Mouse (Mus musculus): ENCODE measurements at regions not wholly inside any gene's neighbourhood (a gene's known extent, or its start where the extent isn't known, plus 50 kb on each side); places are given as distances from the start of the nearest gene placed in this dataset.

DNA sequence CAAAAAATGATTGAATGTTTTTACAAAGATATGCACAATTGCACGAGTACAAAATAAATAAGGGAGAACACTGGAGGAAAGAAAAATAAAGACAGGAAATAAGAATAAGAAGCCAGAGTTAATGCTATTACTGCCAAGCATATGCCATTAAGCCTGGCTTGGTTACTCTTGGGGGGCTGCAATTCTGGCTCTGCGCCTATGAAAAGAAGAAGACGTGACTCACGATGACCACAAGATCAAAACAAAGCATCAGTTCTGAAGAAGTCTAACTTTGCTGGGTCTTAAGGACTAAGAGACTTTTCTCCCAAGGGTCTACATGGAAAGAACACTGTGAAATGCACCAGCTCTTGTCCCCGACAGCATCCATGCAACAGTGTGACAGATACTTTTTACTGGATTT is 454.8 kb upstream of the Mpdz start:
- DNase-seq (ENCODE audit: low read depth, low spot score): peak; percentile 56

DNA sequence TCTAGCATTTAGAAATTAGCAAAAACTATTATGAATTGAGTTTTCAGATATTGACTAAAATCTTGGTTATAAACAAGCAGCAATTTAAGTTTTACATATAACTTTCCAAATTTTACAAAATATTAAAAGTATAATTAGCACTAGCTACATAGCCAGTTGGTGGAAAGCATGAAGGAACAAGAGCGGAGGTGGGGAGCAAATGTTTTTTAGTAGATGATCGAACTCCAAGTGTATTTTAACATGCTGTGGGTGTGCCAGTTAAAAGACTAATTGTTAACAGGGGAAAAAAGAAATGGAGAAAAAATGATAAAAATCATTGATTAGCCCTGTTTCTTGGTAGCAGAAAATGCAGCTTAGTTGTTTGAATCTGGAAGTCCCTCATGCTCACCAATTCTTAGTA is 426.3 kb upstream of the Mpdz start:
- DNase-seq (ENCODE audit: low read depth, low spot score): no peak

DNA sequence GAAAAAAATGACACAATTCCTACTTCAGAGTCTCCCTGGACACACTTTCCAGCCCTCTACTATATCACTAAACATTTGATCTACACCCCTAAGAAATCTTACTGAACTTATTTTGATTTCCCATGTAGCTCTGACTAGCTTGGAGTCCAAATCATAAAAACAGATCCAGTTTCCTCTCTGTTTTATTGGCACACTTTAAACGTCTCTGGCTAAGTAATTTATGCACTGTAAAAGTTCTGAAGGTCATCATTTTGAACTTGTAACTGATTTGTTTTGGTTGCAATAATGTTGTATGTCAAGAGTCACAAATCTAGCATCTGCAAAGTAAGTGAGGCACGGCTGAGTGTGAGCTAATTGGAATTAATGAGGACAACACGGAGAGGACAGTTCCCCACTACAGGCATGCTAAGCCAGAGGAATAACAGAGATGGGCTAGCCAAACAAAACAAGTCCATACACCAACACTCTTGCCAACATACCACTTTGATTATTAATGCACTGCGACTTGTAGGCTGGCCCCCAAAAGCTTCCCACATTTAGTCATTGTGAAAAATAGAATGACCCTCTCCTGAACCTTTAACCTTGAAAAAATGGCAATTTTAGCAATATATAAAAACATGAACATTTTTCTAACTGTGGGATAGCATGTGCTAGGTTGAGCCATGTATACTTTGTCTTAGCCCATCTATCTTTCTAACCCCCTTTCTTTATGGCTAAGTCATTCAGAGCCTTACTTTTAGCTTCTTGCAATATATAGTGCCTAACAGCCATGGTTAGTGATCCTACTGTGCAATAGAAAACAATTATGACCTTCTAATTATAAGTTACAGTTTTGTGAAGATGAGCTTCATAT is 399.3 kb upstream of the Mpdz start:
- DNase-seq (ENCODE audit: low read depth, low spot score): no peak

DNA sequence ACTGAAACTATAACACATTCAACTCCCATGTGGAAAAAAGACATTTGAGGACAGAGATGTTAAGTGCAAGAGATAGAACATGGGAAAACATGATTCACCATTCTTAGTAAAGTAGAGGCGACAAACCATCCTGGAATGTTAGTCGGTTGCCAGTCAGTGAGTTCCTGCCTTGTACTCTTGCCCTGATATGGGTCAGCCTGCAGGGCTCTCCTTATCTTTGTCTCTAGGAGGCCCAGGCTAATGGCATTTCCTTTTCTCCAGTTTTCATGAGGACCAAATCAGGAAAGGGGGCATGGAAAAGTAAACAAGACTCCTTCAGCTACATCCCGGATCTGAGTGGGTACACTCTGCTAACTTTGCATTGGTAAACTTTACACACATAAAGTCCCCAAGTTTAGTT is 387.4 kb upstream of the Mpdz start:
- DNase-seq (ENCODE audit: low read depth, low spot score): peak; percentile 80

DNA sequence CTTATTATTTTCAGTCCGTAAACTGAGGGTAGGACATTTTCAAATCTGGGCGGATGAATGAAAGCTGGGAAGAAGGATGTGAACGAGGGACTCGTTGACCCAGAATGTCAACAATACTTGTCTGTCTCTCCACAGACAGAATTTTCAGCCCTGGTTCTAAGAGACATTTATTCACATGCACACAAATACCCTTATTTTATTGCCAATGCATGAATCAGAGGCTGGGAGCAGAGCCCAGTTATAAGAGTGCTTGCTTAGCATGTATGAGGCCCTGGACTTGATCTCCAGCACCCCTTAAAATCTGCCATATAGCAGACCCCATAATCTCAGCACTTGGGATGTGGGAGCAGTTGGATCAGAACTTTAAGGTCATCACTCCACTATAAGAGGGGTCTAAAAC is 384.8 kb upstream of the Mpdz start:
- peak; percentile 40 for DNase-seq (ENCODE audit: low read depth, low spot score)

DNA sequence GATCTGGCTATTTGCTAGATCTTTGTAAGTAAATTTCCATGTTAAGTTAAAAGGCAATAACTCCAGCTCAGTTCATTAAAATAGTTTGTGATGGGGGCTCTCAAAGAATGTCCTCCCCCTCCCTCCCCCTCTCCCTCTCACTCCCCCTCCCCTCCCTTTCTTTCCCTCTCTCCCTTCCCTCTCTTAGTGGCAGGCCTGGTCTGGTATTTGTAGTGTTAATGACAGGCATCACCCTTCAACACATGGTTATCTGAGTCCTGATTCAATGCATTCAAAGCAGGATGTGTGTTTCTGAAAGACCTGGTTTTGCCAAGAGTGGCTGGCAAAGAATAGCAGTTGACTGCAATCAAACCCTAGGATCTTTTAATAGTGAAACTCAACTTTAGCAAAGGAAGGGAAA is 383.4 kb upstream of the Mpdz start:
- no peak for DNase-seq (ENCODE audit: low read depth, low spot score)

DNA sequence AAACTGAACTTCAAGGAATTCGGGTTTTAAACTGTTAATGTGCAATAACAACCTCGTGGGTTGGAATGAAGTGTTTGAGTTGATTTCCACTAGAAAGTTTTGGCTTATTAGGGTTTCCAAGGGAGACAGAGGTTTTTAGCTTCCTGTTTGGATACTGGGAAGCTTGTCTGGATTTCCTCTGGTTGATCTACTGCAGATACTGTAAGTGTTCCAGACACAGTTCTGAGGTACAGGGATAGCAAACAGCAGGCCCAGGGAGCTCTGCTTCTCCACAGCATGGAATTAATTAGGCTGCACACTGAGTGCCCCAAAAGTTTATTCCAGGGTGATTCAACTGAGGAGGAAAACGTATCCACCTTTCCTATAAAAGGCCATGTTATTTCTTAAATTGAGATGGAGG is 381.0 kb upstream of the Mpdz start:
- DNase-seq (ENCODE audit: low read depth, low spot score): no peak

DNA sequence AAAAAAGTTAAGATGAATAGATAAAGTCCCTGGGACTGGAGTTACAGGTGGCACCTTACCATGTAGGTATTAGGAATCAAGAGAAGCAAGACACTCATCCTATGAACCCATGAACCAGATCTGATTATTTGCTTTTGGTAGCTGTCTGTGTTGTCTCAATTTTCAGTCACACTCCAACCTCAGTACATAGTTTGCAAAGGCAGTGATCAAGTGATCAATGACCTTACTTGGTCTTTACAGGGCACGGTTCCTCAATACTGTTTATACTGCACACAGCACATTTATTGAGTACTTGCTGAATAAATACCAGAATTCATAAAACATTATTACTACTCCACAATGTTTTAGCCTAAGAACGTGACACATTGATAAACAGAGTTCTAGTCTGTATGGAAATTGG is 346.7 kb upstream of the Mpdz start:
- no peak for DNase-seq (ENCODE audit: low read depth, low spot score)

DNA sequence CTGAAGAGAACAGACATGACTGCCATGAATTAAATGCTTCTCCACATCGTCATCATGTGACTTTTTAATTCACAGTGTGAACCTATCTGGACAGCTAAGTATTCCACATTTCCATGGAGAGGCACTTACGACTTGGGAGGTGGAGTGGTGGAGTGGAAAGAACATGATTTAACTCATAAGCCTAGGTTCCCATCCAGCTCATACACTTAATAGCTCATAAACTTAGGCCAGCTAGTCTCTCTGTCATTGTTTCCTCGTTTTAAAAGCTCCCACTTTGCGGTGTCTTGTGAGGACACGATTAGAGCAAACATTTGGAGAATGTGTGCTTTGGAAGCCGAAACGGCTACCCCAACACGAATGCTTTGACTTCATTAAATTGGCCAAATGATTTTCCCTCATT is 346.0 kb upstream of the Mpdz start:
- DNase-seq (ENCODE audit: low read depth, low spot score): no peak

DNA sequence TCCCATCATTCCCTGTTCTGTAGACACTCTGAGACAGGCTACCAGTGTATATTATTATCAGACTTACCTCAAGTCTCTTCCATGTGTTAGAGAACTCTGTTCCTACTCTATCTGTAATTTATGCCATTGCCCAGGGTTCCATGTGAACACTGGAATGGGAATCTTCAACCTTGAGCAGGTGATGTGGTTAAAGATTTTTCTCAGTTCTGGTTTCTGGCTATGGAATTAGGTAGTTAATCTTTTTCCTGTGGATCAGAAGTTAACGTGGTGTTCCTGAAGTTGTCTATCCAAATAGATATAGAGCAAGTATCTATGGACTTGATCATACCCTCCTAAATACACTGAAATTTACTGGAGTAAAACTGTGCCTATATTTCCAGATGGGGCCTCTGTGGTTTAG is 339.4 kb upstream of the Mpdz start:
- DNase-seq (ENCODE audit: low read depth, low spot score): no peak

DNA sequence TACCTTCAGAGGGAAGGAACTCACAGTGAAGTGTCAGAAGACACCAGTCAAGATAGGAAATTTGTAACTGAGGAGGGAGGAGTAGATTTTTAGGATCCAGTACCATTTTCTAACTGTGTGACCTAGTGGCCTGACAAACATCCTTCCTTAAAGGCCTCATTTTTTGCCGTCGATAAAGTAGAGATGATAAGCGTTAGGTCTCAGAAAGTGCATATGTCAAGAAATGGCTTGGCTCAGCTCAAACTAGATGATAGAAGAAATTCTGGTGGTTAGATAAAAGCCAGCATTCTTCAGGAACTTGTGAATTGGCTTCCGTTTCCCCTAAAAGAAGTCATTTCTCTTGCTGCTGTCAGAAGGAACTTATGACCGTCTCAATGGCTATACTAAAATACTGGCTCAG is 324.1 kb upstream of the Mpdz start:
- no peak for DNase-seq (ENCODE audit: low read depth, low spot score)

DNA sequence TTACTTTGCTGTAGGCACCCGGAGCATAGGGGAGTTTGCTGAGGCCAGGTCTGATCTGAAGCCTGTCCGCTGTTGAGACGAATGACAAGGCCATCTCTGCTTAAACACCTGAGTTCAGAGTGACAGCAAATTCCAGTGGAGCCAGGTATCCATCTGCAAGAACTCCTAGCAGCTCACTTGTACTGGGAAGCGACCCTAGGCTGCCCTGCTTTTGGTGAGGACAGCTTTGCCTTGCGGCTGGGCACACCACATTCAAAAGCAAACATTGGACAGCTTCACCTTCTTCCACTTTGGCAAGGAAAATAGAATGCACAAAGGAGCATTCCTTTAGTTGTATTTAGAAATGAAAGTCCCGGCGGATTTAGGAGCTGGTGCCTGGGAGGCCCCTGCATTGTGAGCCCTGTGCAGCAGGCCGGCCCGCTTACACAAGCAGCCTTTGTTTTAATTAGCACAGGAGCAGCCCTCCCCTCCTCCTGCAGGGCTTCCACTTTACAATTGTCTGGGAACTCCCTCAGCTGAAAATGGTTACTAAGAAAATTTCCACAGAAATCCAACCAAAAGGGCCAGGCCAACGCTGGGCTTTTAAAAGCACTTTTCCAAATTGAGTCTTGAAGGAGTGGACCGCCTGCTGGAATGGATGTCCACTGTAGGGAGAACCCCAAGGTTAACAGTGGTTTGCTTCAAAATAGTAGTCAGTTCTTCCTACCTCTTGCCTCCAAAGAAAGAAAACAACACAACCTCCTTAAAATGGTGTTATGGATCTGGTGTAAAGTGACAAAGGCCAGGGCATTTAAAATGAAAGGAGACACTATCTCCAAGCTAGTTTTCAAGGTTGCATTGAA is 321.6 kb upstream of the Mpdz start:
- no peak for DNase-seq (ENCODE audit: low read depth, low spot score)

DNA sequence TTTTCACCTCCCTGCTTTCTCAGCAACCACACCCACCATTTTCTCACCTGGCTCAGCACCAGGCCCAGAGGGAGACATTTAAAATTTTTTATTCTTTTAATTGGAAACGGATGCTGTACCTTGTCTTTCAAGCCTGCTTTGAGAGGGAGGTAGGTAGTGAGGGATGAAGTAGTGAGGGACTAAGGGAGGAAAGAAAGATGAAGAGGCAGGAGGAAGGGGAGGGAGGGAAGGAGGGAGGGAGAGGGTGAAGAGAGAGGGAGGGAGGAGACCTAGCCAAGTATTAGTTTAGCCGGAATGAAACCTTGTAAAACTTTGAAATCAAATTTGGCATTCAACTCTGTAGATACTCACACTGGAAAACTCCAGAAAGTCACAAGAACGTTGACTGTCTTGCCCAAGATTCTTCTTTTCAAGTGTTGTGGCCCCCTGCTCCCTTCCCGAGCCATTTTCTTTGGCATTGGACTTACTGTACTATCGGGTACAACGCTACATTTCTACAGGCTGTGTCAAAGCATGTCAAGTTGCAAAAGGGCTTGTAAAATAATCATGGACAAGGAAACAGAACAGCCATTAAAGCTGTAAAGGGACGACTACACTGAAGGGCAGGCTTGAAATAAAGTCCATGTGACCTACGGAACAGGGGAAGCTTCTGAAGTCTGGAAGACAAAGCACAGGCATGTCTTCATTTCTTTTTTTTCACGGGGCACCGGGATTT is 320.9 kb upstream of the Mpdz start:
- DNase-seq (ENCODE audit: low read depth, low spot score): no peak

DNA sequence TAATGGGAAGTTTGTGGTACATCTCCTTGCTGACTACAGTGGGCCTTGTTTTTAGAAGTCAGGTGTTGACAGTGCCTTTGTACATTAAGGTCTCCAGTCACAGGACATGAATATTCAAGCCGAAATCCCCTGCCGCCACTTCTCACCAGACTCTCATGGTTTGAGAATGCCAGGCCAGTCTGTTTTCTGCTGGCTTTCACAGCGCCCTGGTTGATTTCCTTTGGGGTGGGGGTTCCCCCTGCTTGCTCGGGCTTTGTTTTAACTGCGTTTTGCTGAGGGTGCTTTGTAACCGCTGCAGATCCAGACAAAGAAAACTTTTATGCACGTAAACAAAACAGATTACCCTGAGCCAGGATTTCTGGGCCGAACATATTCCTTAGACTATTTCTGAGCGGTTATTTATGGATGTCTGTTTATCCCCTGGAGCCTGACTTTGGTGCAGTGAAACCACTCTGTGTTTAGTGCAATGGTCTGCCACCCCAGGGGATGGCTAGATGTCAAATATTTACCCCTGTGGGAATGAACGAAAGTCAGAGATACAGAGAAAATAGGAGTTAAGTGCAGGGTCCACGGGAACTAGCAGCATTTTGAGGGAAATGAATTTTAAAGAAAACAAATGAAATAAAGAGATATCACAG is 320.1 kb upstream of the Mpdz start:
- DNase-seq (ENCODE audit: low read depth, low spot score): no peak

DNA sequence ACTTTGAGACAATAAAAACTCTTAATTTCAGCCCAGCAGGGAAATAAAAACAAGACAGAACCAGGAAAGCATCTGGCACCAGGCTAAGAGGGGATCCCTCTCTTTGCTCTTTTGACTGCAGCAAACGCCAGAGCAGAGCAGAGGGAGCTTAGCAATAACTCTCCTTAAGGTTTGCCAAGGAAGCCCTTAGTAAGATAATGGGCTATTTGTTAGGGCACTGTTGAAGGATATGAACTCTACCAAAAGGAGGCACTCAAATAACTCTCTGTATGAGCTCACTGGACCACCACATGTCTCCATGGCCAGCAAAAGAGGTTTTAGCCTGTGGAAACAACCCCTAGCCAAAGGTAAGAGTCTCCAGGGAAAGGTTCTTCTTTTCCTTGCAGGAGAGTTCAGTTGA is 315.3 kb upstream of the Mpdz start:
- no peak for DNase-seq (ENCODE audit: low read depth, low spot score)

DNA sequence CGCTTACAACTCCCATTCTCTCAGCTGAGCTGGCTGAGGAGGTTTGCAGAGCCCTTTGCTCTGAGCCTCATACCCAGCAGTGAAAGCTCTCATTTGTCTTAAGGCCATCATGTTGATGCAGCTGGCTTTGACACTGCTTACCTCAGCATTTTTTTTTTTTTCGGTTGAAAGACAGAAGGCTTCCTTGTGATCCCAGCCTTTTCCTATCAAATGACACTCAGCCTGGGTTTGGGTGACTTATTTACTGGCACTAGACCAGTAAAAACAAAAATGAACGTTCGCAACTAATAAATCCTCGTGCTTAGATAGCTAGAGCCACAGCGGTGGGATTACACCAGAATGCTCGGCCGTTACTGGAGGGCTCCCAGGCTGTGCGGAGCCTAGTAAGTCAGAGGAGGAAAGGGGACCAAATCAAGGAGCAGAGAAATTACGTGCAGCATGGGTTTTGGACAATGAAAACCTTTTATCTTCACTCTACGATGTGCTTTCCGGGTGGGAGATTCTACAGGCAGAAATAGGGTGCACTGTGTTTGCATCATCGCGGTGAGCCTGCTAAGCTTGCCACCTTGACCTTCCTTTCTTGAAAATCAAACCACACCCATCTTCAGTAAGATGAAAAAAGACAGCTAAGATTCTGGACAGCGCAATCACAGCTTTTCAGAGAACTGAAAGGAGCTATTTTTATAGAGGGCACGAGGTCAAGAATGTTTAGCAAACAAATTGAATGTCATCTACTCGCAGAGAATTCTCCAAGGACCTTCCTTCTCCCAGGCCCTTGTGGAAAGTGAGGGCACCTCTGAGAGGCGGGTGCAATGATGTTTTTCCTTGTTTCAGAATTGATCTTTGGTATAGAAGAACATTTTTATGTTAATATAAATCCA is 302.3 kb upstream of the Mpdz start:
- DNase-seq (ENCODE audit: low read depth, low spot score): peak; percentile 54

DNA sequence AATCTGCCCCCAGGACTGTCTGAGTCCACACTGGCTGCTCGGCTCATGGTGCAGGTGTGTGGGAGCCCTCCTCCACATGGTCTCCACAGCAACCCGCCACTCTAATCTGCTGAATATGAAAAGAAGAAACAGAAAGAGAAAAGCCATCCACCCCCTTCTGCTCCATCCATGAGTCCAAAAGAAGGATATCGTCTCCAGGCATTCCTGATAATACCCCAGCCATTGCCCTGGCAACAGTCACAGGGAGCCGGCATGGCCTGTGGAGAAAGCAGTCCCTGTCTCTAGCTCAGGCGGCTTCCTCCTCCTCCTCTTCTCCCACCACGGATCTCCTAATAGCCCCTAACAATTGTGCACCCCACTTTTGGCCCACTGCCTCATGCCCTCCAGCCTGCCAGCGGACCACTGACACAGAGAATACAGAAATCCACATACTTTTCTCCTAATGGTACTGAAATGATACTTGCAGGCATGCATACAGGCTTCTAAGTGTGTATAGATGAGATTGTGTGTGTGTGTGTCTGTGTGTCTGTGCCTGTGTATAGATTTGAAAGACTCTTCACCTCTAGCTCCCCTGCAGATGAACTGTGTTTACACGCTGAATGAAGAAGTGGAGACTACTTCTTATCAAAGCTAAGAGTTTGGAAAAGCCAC is 301.5 kb upstream of the Mpdz start:
- no peak for DNase-seq (ENCODE audit: low read depth, low spot score)

DNA sequence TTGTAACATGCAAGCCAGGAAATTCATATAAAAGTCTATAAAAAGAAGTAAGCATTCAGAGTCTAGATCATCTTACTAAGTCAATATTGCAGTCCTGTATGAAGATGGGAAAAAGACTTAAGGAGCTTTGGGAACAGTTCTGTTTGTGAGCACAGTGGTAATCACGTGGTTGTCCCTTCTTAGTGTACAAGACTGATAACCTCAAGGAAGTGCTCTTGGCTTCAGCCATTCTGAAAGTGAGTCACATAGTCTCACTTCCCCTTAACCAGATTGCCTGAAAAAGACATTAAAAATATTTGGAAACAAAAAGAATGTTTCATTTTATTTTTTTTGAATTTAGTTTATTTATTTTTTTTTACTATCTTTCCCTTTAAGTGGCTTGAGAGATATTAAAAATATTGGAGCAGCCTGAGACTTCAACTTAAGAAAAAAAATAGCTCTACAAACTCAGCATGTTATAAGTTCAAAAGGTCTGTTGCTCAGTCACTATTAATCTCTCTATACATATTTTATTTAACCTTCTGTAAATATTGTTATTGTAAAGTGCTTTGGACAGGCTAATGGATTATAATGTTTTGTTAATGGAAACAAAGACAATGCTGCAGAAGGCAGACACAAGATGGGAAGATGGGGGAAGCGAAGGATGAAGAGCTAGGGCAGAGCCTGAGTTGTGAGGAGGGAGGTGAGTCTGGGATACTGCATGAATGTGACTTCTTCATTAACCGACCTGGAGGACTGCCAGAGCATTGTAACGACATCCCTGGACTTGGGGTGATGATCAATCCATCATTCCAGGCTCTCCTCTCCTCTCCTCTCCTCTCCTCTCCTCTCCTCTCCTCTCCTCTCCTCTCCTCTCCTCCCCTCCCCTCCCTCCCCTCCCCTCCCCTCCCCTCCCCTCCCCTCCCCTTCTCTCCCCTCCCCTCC is 300.2 kb upstream of the Mpdz start:
- peak; percentile 15 for DNase-seq (ENCODE audit: low read depth, low spot score)

DNA sequence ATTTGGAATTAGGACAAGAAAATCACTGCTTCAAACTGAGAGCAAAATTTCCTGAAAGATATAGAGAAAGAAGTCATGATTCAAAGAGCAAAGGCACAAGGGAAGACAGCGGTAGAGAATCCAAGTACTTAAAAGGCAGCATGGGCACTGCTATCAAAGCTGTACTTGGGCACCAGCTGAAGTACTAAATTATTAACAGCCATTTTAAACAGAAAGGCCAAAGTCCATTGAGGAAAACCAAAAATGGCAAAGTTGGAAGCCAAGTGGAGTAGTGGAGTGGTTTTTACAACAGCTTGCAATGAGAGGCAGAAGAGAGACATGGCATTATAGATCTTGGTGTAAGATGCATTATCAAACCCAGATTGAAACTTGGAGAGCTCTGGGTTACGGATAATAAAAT is 291.8 kb upstream of the Mpdz start:
- DNase-seq (ENCODE audit: low read depth, low spot score): no peak
